Mouse (Mus musculus) CH12.LX (cell line): Measurements from ENCODE around the gene Dennd2c. TPM values are rescaled to one million over a fixed set of nuclear protein-coding genes. Genes with fewer than 3 reads are reported as not detected.

Source experiments
- DNase-seq: peaks from one replicate; pipeline ENCODE4 v3.0.0-alpha.2; 2013; ENCODE audit errors: extremely low read depth
- H3K27ac ChIP-seq: 2 replicates; pipeline ENCODE4 v1.5.1; 2012; ENCODE audit warnings: low read depth, mild to moderate bottlenecking, control low read depth, moderate library complexity; ENCODE audit not compliant: insufficient read depth
- H3K27me3 ChIP-seq: replicated peaks from 2 replicates; pipeline ENCODE3; 2012; ENCODE audit warnings: inconsistent platforms
- H3K36me3 ChIP-seq, 2 experiments: replicated peaks in 1 of 2; 2 replicates each; pipeline versions ENCODE3 to v1.6.1; 2012; ENCODE audit warnings: inconsistent platforms in 1 of 2, low read length in 1 of 2, mild to moderate bottlenecking in 1 of 2, mixed read lengths in 1 of 2, moderate library complexity in 1 of 2; ENCODE audit not compliant: control insufficient read depth in 1 of 2, insufficient read depth in 1 of 2
- H3K4me1 ChIP-seq, 2 experiments: 2 replicates each; pipeline ENCODE4 v1.6.1; 2012; ENCODE audit warnings: inconsistent platforms in 1 of 2, moderate library complexity in 1 of 2; ENCODE audit not compliant: insufficient read depth in 2 of 2, control insufficient read depth in 1 of 2
- H3K4me2 ChIP-seq: 2 replicates; pipeline ENCODE4 v1.6.1; 2012; ENCODE audit warnings: low read depth, mild to moderate bottlenecking, control low read depth; ENCODE audit not compliant: poor library complexity, insufficient read depth, severe bottlenecking
- H3K4me3 ChIP-seq, 3 experiments: fragments of 150-350 bp in 1 of 3; sonication (generic) in 1 of 3; replicated peaks in 1 of 3; 2 replicates each; pipeline versions ENCODE3 to v1.5.1; 2011 to 2012; ENCODE audit warnings: low read depth in 2 of 3, low read length in 2 of 3, mild to moderate bottlenecking in 2 of 3, moderate library complexity in 2 of 3, control low read depth in 1 of 3, improper control_type of control experiment in 1 of 3, inconsistent platforms in 1 of 3, mixed read lengths in 1 of 3; ENCODE audit not compliant: poor library complexity in 1 of 3
- H3K79me2 ChIP-seq: replicated peaks from 2 replicates; pipeline ENCODE4 v1.6.1; 2012; ENCODE audit warnings: mild to moderate bottlenecking, moderate library complexity; ENCODE audit not compliant: control insufficient read depth, poor library complexity, insufficient read depth, severe bottlenecking; ENCODE audit errors: extremely low read depth
- H3K9ac ChIP-seq: 2 replicates; pipeline ENCODE4 v1.6.1; 2012; ENCODE audit warnings: low read depth, mild to moderate bottlenecking, control low read depth, moderate library complexity; ENCODE audit not compliant: insufficient read depth
- H3K9me3 ChIP-seq: replicated peaks from 2 replicates; pipeline ENCODE3; 2012; ENCODE audit warnings: low read length, inconsistent platforms, mixed read lengths
- ELF1 ChIP-seq: IDR thresholded peaks from 2 replicates; pipeline ENCODE4 v1.6.1; 2014; ENCODE audit warnings: low read depth, mild to moderate bottlenecking, inconsistent platforms, low read length, improper control_type of control experiment
- EP300 ChIP-seq: IDR thresholded peaks from 2 replicates; pipeline ENCODE4 v1.6.1; 2011; ENCODE audit warnings: low read length, improper control_type of control experiment
- KAT2A ChIP-seq: IDR thresholded peaks from 2 replicates; pipeline ENCODE4 v1.6.1; 2012; ENCODE audit warnings: low read length, improper control_type of control experiment, inconsistent platforms; ENCODE audit not compliant: insufficient replicate concordance
- MXI1 ChIP-seq: IDR thresholded peaks from 2 replicates; pipeline ENCODE4 v1.6.1; 2011; ENCODE audit warnings: mild to moderate bottlenecking, low read depth, low read length, improper control_type of control experiment
- NRF1 ChIP-seq: IDR thresholded peaks from 2 replicates; pipeline ENCODE4 v1.6.1; 2014; ENCODE audit warnings: low read depth, mild to moderate bottlenecking, inconsistent platforms, low read length, improper control_type of control experiment, moderate library complexity
- RCOR1 ChIP-seq: conservative IDR thresholded peaks from 2 replicates; pipeline ENCODE4 v1.6.1; 2012; ENCODE audit warnings: low read depth, mild to moderate bottlenecking, inconsistent platforms, low read length, improper control_type of control experiment
- SIN3A ChIP-seq: IDR thresholded peaks from 2 replicates; pipeline ENCODE4 v1.6.1; 2012; ENCODE audit warnings: low read length, improper control_type of control experiment, inconsistent platforms
- UBTF ChIP-seq: IDR thresholded peaks from 2 replicates; pipeline ENCODE4 v1.6.1; 2012; ENCODE audit warnings: low read depth, mild to moderate bottlenecking, inconsistent platforms, low read length, improper control_type of control experiment, moderate library complexity
- ZKSCAN1 ChIP-seq: IDR thresholded peaks from 2 replicates; pipeline ENCODE4 v1.6.1; 2012; ENCODE audit warnings: low read depth, inconsistent platforms, low read length, improper control_type of control experiment, borderline replicate concordance
- ZNF384 ChIP-seq: IDR thresholded peaks from 2 replicates; pipeline ENCODE4 v1.6.1; 2012; ENCODE audit warnings: low read depth, low read length, improper control_type of control experiment, inconsistent platforms
- dilution Hi-C: fragments of 300-500 bp; cut with MboI; formaldehyde crosslinking; loops from 2 replicates; pipeline ENCODE4 v1.14.3; 2020; ENCODE audit warnings: low sequenced_read_pairs; ENCODE audit not compliant: extremely low pct_unique_long_range_greater_than_20kb, extremely low pct_ligation_motif_present
- in situ Hi-C: fragments of 300-500 bp; cut with MboI; formaldehyde crosslinking; loops from 3 replicates; pipeline ENCODE4 v1.14.3; 2019; ENCODE audit warnings: low sequenced_read_pairs, low pct_ligation_motif_present, low pct_unique_long_range_greater_than_20kb, mixed read lengths
- polyA plus RNA-seq: library from polyadenylated mRNA; unstranded; fragments of >175 nt; gene quantifications from 2 replicates; pipeline ENCODE4 v1.2.1, GENCODE M21; 2012; ENCODE audit warnings: low read depth; ENCODE audit not compliant: insufficient read length
- total RNA-seq, 2 experiments: library from RNA; depleted of rRNA; stranded (reverse); fragments of 300-350 nt in 1 of 2; fragments of >200 nt in 1 of 2; gene quantifications; 2 replicates each; pipeline ENCODE4 v1.2.3; 2012 to 2014

Gene Dennd2c
- 0.13 and 0.21 TPM in 2 replicates for total RNA-seq (2012; rRNA removed)
- total RNA-seq (2014; rRNA removed): 0.19 and 0.26 TPM in 2 replicates
- 0.27 and 0.30 TPM in 2 replicates for polyA plus RNA-seq

- Histone ChIP-seq H3K27me3 (peaks cover 5% of the 10 kb centered on the region), H3K4me3 (peak within 1 kb of the TSS; percentile 40 to 65 (median 55)), H3K9ac (no peak within 1 kb of the TSS), H3K36me3 (no peaks in the 10 kb centered on the region), H3K9me3 (no peaks in the 10 kb centered on the region), H3K4me1 (peaks cover 0 to 7% of the 10 kb centered on the region in 2 experiments; a peak in 2 of 4 replicates), H3K27ac (no peak within 1 kb of the TSS), H3K79me2 (no peaks in the 10 kb centered on the region), H3K4me2 (peak within 1 kb of the TSS; percentile 96)
- TF ChIP-seq UBTF: peak; percentile 61; the same call in 1 of the 2 replicates
- TF ChIP-seq KAT2A: no peak
- TF ChIP-seq RCOR1: no peak
- peak; percentile 33; the same call in 1 of the 2 replicates for TF ChIP-seq NRF1
- TF ChIP-seq SIN3A: 0 out of 2 replicates have a peak, but pooled peaks have one; percentile 22
- TF ChIP-seq EP300: no peak
- 0 out of 2 replicates have a peak, but pooled peaks have one; percentile 28 for TF ChIP-seq MXI1
- DNase-seq: peak; percentile 71
- dilution Hi-C loops: no loop called here
- in situ Hi-C loops: loop anchor here (10.0 kb wide), 1 partner anchor 62 kb away; no protein-coding TSS in a partner anchor
Observed at GRCm38 (mm10) chr3:103102454-103103390, at the start of gene Dennd2c. Dennd2c (plus strand) TSS chr3:103102604.

GRCm38 (mm10) chr3:103056016-103056595, 46.3 kb upstream of the Dennd2c start:
- Histone ChIP-seq H3K4me3 (no peak overlapping the region), H3K27me3 (no peaks in the 10 kb centered on the region), H3K4me1 (peaks cover 0 to 7% of the 10 kb centered on the region in 2 experiments; a peak in 2 of 4 replicates), H3K9ac (no peak overlapping the region), H3K4me2 (no peak overlapping the region), H3K79me2 (peaks cover 6% of the 10 kb centered on the region), H3K36me3 (peaks cover 38 to 70% of the 10 kb centered on the region in 2 experiments), H3K9me3 (no peaks in the 10 kb centered on the region), H3K27ac (no peak overlapping the region)
- in situ Hi-C loops: no loop called here
- TF ChIP-seq ZKSCAN1: no peak
- no peak for TF ChIP-seq ZNF384
- no peak for TF ChIP-seq ELF1
- no peak for TF ChIP-seq UBTF
- dilution Hi-C loops: no loop called here
- DNase-seq: no peak
